Mouse (Mus musculus) heart, postnatal 0 days (tissue): ENCODE data around the gene Dennd6b. TPM values are rescaled to one million over a fixed set of nuclear protein-coding genes. Genes with fewer than 3 reads are reported as not detected.

ENCODE experiments used
- ATAC-seq: fragments of 200-750 bp; cut with Nextera tagmentation; 2 replicates; pipeline ENCODE4 v1.8.0; 2017; ENCODE audit warnings: low read depth, moderate number of reproducible peaks, moderate library complexity; ENCODE audit not compliant: insufficient read depth
- DNase-seq: peaks from one replicate; pipeline ENCODE4 v3.0.0-alpha.2; 2016; ENCODE audit warnings: low spot score
- H3K27ac ChIP-seq: fragments of 300-500 bp; sonication (generic); 2 replicates; pipeline ENCODE4 v1.5.1; 2014; ENCODE audit warnings: low read depth, mild to moderate bottlenecking
- H3K27me3 ChIP-seq: fragments of 300-500 bp; sonication (generic); 2 replicates; pipeline ENCODE4 v1.6.1; 2014; ENCODE audit warnings: low read length, mixed read lengths; ENCODE audit not compliant: control insufficient read depth, insufficient read depth
- H3K36me3 ChIP-seq: fragments of 300-500 bp; sonication (generic); replicated peaks from 2 replicates; pipeline ENCODE4 v1.6.1; 2014; ENCODE audit warnings: low read length, mixed read lengths; ENCODE audit not compliant: control insufficient read depth, insufficient read depth
- H3K4me1 ChIP-seq: fragments of 300-500 bp; sonication (generic); 2 replicates; pipeline ENCODE4 v1.6.1; 2014; ENCODE audit warnings: antibody characterized with exemption; ENCODE audit not compliant: control insufficient read depth, insufficient read depth
- H3K4me2 ChIP-seq: fragments of 300-500 bp; sonication (generic); 2 replicates; pipeline ENCODE4 v1.6.1; 2014; ENCODE audit warnings: low read depth, mild to moderate bottlenecking, low read length, moderate library complexity
- H3K4me3 ChIP-seq: fragments of 300-500 bp; sonication (generic); 2 replicates; pipeline ENCODE4 v1.5.1; 2014; ENCODE audit warnings: low read depth, low read length
- H3K9ac ChIP-seq: fragments of 300-500 bp; sonication (generic); replicated peaks from 2 replicates; pipeline ENCODE4 v1.6.1; 2014; ENCODE audit warnings: low read depth, low read length, mixed read lengths
- H3K9me3 ChIP-seq: fragments of 300-500 bp; sonication (generic); replicated peaks from 2 replicates; pipeline ENCODE4 v1.6.1; 2016; ENCODE audit warnings: low read length; ENCODE audit not compliant: control insufficient read depth
- CTCF ChIP-seq: IDR thresholded peaks from 2 replicates; pipeline ENCODE4 v1.5.1; 2016; ENCODE audit warnings: antibody characterized with exemption, control low read depth, low read depth
- EP300 ChIP-seq: IDR thresholded peaks from 2 replicates; pipeline ENCODE4 v1.6.1; 2016; ENCODE audit warnings: antibody characterized with exemption, low read depth
- WGBS: fragments of 180-500 bp; shearing (Covaris S2); extraction: QIAGEN DNeasy Blood & Tissue Kit; methylation state at CpG from one replicate; pipeline ENCODE4 v1.1.7; 2014; 5-methylcytosine and 5-hydroxymethylcytosine counted together
- polyA plus RNA-seq: library from polyadenylated mRNA; unstranded; fragments of >200 nt; fragmentation: Nextera tagmentation; extraction: Ambion mirVana; gene quantifications from 2 replicates; pipeline ENCODE4 v1.2.1, GENCODE M21; 2015
- total RNA-seq: library from RNA; depleted of rRNA; stranded (reverse); fragments of >200 nt; gene quantifications from 2 replicates; pipeline ENCODE4 v1.2.3, GENCODE M21; 2014; ENCODE audit warnings: low replicate concordance

Dennd6b gene
- total and polyA plus RNA-seq, 2 experiments from 2014 or later = 14.5 to 15.2 TPM

DNA sequence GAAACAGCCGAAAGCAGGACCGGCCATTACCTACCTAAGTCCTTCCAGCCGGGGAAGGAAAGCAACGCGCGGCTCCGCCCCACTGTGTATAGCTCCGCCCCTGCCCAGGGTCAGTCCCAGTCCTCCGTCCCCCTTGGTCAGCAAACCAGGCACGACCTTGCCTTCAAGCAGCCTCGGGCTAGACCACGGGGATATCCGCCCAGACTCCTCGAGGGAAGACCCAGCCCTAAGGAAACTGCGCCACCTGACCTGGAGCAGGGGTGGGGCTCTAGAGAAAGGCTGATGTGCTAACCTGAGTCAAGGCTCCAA is 22.4 kb downstream of the Dennd6b start:
- Histone ChIP-seq H3K27me3 (no peaks in the 10 kb centered on the region), H3K27ac (0 out of 2 replicates have a peak overlapping the region, but pooled peaks have one; percentile 65), H3K9me3 (no peaks in the 10 kb centered on the region), H3K36me3 (no peaks in the 10 kb centered on the region), H3K4me2 (peak overlapping the region; percentile 93), H3K4me3 (peak overlapping the region; percentile 62), H3K4me1 (peaks cover 89% of the 10 kb centered on the region), H3K9ac (peak overlapping the region; percentile 64)
- no peak for TF ChIP-seq CTCF
- no peak for TF ChIP-seq EP300
- 4% methylated on average over 15 of the region's 15 CpGs for WGBS
- DNase-seq = no peak
- ATAC-seq = no peak

DNA sequence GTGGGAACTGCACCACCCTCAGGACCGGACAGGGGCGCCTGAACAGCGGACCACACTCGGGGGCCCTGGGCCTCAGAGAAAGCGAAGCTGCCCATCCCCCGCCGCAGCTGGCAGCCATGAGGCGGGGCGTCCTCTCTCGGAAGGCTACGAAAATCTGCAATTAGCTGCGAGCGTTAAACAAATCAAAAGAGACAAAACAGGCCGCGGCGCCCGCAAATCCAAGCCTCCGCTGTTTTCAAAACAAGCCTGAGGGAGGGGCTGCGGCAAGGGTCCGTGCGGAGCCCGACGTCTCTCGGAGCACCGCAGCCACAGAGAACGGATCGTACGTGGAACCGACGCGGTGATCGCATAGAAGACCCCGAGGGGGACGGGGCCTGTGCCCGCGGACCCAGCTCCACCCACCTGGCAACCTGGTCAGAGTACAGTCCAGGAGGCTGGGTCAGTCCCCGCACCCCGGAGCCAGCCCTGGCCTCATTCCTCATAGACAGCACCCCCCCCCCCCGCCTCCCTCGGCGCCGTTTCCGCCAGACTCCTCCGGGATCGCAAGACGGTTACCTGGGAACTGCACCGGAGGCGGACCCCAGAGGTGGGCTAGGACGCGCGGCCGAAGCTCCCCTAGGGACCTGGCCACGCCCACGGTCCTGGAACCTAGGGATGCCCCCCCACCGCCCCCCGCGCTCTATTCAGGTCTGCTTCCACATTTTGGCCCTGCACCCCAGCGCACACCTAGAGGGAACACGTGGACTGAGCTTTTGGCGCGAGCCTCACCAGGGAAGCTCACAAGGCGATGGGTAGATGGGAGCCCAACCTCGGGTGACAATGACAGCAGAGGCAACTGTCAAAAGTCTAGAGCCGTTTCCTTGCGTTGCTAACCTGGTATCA is 23.0 kb downstream of the Dennd6b start:
- no peaks in the 10 kb centered on the region for H3K36me3 ChIP-seq
- H3K4me1 ChIP-seq = peaks cover 88% of the 10 kb centered on the region
- peak overlapping the region; percentile 64 for H3K9ac ChIP-seq
- peak overlapping the region; percentile 65 for H3K27ac ChIP-seq
- H3K9me3 ChIP-seq = no peaks in the 10 kb centered on the region
- DNase-seq (no peak), ATAC-seq (no peak)
- WGBS = 1% methylated on average over 64 of the region's 65 CpGs
- H3K27me3 ChIP-seq = no peaks in the 10 kb centered on the region
- TF ChIP-seq CTCF = no peak; the same call in 1 of the 2 replicates
- TF ChIP-seq EP300 = no peak
- H3K4me3 ChIP-seq = peak overlapping the region; percentile 62
- peak overlapping the region; percentile 93 for H3K4me2 ChIP-seq

DNA sequence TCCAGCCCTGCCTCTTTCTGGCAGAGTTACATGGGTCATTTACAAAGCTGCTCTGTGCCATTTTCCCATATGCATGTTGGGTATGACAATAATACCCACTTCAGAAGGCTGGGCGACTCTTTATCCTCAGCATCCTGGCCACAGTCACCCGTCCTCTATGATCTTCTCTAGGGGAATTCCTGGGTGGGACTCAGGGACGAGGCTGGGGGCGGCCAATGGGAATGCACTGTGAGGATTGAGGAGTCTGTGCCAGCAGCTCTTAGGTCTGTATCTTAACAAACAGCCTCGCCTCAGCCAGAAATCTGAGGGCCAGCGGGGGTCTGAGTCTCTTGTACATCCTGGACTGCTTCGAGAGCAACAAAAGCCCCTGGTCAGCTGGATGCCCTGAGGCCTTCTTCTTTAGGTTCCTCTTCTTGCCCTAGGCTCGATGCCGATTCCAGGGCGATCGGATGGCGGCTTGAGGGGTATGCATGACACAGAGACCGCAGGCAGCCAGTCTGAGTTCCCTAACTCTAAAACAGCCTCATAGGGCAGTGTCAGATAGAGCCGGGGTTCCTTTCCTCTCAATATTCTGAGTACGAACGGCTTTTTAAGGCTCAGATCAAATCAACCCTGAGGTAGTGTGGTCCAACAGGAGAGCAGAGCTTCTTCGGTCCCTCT is 23.9 kb downstream of the Dennd6b start:
- ATAC-seq (no peak), DNase-seq (no peak)
- H3K27me3 ChIP-seq = no peaks in the 10 kb centered on the region
- peak overlapping the region; percentile 64 for H3K9ac ChIP-seq
- H3K36me3 ChIP-seq = peaks cover 8% of the 10 kb centered on the region
- WGBS = 35% methylated on average over 17 of the region's 17 CpGs
- H3K9me3 ChIP-seq = no peaks in the 10 kb centered on the region
- peak overlapping the region; percentile 62 for H3K4me3 ChIP-seq
- peak overlapping the region; percentile 65 for H3K27ac ChIP-seq
- H3K4me1 ChIP-seq = peaks cover 79% of the 10 kb centered on the region
- TF ChIP-seq CTCF (no peak), EP300 (no peak; the same call in 1 of the 2 replicates)
- peak overlapping the region; percentile 93 for H3K4me2 ChIP-seq

DNA sequence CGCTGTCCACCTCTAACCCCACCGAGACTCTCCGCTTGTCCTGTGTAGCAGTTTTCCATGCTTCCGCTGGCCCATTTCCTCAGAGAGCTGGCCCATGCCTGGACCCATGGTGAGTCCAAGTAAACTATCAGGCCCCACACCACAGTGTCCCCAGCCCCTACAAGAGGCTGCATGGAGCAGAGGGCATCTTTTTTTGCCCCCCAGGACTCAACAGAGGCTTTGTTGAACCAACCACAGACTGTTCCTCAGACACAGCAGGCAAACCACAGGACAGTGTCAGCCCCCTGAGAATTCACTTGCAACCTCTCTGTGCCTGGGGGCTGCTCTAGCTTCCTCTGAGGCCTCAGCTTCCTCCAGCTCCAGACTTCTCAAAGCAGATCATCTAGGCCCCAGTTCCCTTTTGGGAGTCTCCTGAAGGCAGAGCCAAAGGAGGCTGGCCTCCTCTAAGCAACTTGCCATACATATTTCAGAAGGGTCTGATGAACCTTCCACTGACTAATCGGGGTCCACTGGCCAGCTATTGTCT is 24.7 kb downstream of the Dennd6b start:
- Histone ChIP-seq H3K4me1 (peaks cover 71% of the 10 kb centered on the region), H3K27ac (no peak overlapping the region), H3K9ac (no peak overlapping the region), H3K4me3 (no peak overlapping the region), H3K9me3 (no peaks in the 10 kb centered on the region), H3K4me2 (no peak overlapping the region), H3K27me3 (no peaks in the 10 kb centered on the region), H3K36me3 (peaks cover 17% of the 10 kb centered on the region)
- TF ChIP-seq EP300 = no peak
- no peak for TF ChIP-seq CTCF
- WGBS = 83% methylated on average over 5 of the region's 5 CpGs
- ATAC-seq = no peak
- no peak for DNase-seq

DNA sequence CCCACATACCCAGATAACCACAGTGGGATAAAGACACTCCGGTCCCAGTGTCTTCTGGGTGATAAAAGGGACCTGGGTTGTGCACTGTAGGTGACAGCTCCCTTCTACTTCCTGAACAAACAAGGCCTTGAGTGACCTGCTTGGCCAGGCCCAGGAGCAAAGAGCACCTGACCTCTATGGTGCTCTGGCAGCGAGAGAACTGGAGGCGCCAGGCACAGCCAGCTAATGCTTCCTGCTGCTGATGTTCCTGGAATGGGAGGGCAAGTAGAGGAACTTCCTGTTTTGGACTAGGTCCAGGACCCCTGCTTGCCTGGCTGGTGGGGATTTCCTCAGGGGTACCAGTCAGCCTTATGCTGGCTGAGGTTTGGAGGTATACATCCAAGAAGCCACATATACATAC is 26.2 kb downstream of the Dennd6b start:
- H3K4me1 ChIP-seq = peaks cover 56% of the 10 kb centered on the region
- no peak for DNase-seq
- H3K27me3 ChIP-seq = no peaks in the 10 kb centered on the region
- peak; percentile 24 for ATAC-seq
- H3K27ac ChIP-seq = peak overlapping the region; percentile 92
- no peak for TF ChIP-seq CTCF
- TF ChIP-seq EP300 = no peak
- H3K36me3 ChIP-seq = peaks cover 32% of the 10 kb centered on the region
- 0 out of 2 replicates have a peak overlapping the region, but pooled peaks have one; percentile 19 for H3K4me2 ChIP-seq
- H3K4me3 ChIP-seq = no peak overlapping the region
- H3K9me3 ChIP-seq = no peaks in the 10 kb centered on the region
- no peak overlapping the region for H3K9ac ChIP-seq
- 11% methylated on average over 3 of the region's 3 CpGs for WGBS
